Mouse (Mus musculus) heart, postnatal 4 days (tissue): ENCODE data around the gene Lrrn4. TPM values are rescaled to one million over a fixed set of nuclear protein-coding genes. Genes with fewer than 3 reads are reported as not detected.
A peak's percentile ranks its signal among the peaks of the same experiment; 100 is the strongest.

Experiments used
- DNase-seq: peaks from one replicate; pipeline ENCODE4 v3.0.0; 2021
- total RNA-seq, 2 experiments: library from RNA; stranded (reverse); gene quantifications; 2 replicates each; pipeline ENCODE4 v1.2.3; 2021

The Lrrn4 gene
- total RNA-seq, result 10 to 100 TPM; 10.6 to 12.3 TPM

- DNase-seq, result no peak
Measured at GRCm38 (mm10) chr2:132880844-132881645, at the start of gene Lrrn4. Lrrn4 (minus strand) TSS chr2:132880891.

- DNase-seq, result no peak
Measured at GRCm38 (mm10) chr2:132928999-132929398, 48.3 kb upstream of the Lrrn4 start.

- DNase-seq, result no peak
Measured at GRCm38 (mm10) chr2:132927871-132928270, 47.2 kb upstream of the Lrrn4 start.

- DNase-seq, result no peak
Measured at GRCm38 (mm10) chr2:132927298-132927697, 46.6 kb upstream of the Lrrn4 start.

- DNase-seq, result no peak
Measured at GRCm38 (mm10) chr2:132923290-132924085, 42.8 kb upstream of the Lrrn4 start.

- no peak for DNase-seq
Measured at GRCm38 (mm10) chr2:132922076-132922873, 41.6 kb upstream of the Lrrn4 start.

GRCm38 (mm10) chr2:132914785-132915184 is 34.1 kb upstream of the Lrrn4 start:
- DNase-seq, result no peak

GRCm38 (mm10) chr2:132906763-132907162 is 26.1 kb upstream of the Lrrn4 start:
- DNase-seq, result peak; percentile 36

- no peak for DNase-seq
Measured at GRCm38 (mm10) chr2:132904961-132905360, 24.3 kb upstream of the Lrrn4 start.

GRCm38 (mm10) chr2:132903498-132903897 is 22.8 kb upstream of the Lrrn4 start:
- DNase-seq, result peak; percentile 67

- no peak for DNase-seq
Measured at GRCm38 (mm10) chr2:132902056-132902455, 21.4 kb upstream of the Lrrn4 start.

GRCm38 (mm10) chr2:132901636-132902035 is 20.9 kb upstream of the Lrrn4 start:
- DNase-seq, result no peak

GRCm38 (mm10) chr2:132900596-132900995 is 19.9 kb upstream of the Lrrn4 start:
- DNase-seq, result no peak

GRCm38 (mm10) chr2:132898211-132898610 is 17.5 kb upstream of the Lrrn4 start:
- DNase-seq, result no peak

GRCm38 (mm10) chr2:132893826-132894225 is 13.1 kb upstream of the Lrrn4 start:
- no peak for DNase-seq

GRCm38 (mm10) chr2:132885312-132885711 is 4.6 kb upstream of the Lrrn4 start:
- DNase-seq, result no peak

GRCm38 (mm10) chr2:132884303-132884967 is 3.7 kb upstream of the Lrrn4 start:
- no peak for DNase-seq

GRCm38 (mm10) chr2:132879261-132880044 is 1.2 kb downstream of the Lrrn4 start:
- peak; percentile 60 for DNase-seq

GRCm38 (mm10) chr2:132876991-132877390 is 3.7 kb downstream of the Lrrn4 start:
- no peak for DNase-seq

GRCm38 (mm10) chr2:132873657-132874326 is 6.9 kb downstream of the Lrrn4 start:
- no peak for DNase-seq

GRCm38 (mm10) chr2:132871663-132872062 is 9.0 kb downstream of the Lrrn4 start:
- no peak for DNase-seq
